25 mouse cellular contexts compared by ENCODE assay signal in genomic region chr5:43047316-43047715, GRCm38 (mm10).
"Had no signal": no experiment of that assay in that cellular context is flagged by ENCODE, and none has a peak within 500 bp of the region (broad histone marks: within the 10 kb centered on the region; RNA-seq: fewer than 3 reads in every experiment).

No protein-coding gene starts in this region.

- ATAC-seq: forebrain, embryonic 13.5 days; forebrain, embryonic 14.5 days; forebrain, embryonic 15.5 days; forebrain, embryonic 16.5 days; forebrain, postnatal 0 days had no signal

- H3K4me3 ChIP-seq: embryonic facial prominence, embryonic 10.5 days; embryonic facial prominence, embryonic 12.5 days; embryonic facial prominence, embryonic 13.5 days; embryonic facial prominence, embryonic 15.5 days; erythroblast, embryonic 14.5 days; forebrain, embryonic 10.5 days; forebrain, embryonic 12.5 days; forebrain, embryonic 13.5 days; forebrain, embryonic 15.5 days; gastrocnemius, adult 2 months had no signal

- DNase-seq: cerebellum, adult 8-10 months; cerebellum, adult 9-10 months; cerebellum, adult 9-11 months; cerebellum, postnatal 10 days; cerebellum, postnatal 14 days; cerebellum, postnatal 25 days; cerebellum, postnatal 36 days; embryo, embryonic 11 days; forebrain, postnatal 0 days; gastrocnemius, adult 2 months; gastrocnemius, postnatal 10 days; gastrocnemius, postnatal 14 days; gastrocnemius, postnatal 25 days; gastrocnemius, postnatal 36 days had no signal

- H3K4me2 ChIP-seq: embryonic facial prominence, embryonic 12.5 days; embryonic facial prominence, embryonic 13.5 days; embryonic facial prominence, embryonic 15.5 days; forebrain, embryonic 12.5 days; forebrain, embryonic 13.5 days; forebrain, embryonic 15.5 days had no signal

- H3K4me1 ChIP-seq: embryonic facial prominence, embryonic 10.5 days; embryonic facial prominence, embryonic 12.5 days; embryonic facial prominence, embryonic 13.5 days; embryonic facial prominence, embryonic 15.5 days; forebrain, embryonic 10.5 days; forebrain, embryonic 12.5 days; forebrain, embryonic 13.5 days; forebrain, embryonic 15.5 days had no signal

- H3K9ac ChIP-seq: embryonic facial prominence, embryonic 12.5 days; embryonic facial prominence, embryonic 13.5 days; embryonic facial prominence, embryonic 15.5 days; forebrain, embryonic 12.5 days; forebrain, embryonic 13.5 days; forebrain, embryonic 15.5 days; forebrain, postnatal 0 days had no signal

- H3K27ac ChIP-seq: embryonic facial prominence, embryonic 10.5 days; embryonic facial prominence, embryonic 12.5 days; embryonic facial prominence, embryonic 13.5 days; embryonic facial prominence, embryonic 15.5 days; forebrain, embryonic 10.5 days; forebrain, embryonic 12.5 days; forebrain, embryonic 13.5 days; forebrain, embryonic 15.5 days had no signal

- H3K36me3 ChIP-seq: embryonic facial prominence, embryonic 10.5 days; embryonic facial prominence, embryonic 12.5 days; embryonic facial prominence, embryonic 13.5 days; embryonic facial prominence, embryonic 15.5 days; forebrain, embryonic 10.5 days; forebrain, embryonic 12.5 days; forebrain, embryonic 15.5 days had no signal

- H3K9me3 ChIP-seq: embryonic facial prominence, embryonic 10.5 days; embryonic facial prominence, embryonic 12.5 days; embryonic facial prominence, embryonic 13.5 days; embryonic facial prominence, embryonic 15.5 days; forebrain, embryonic 10.5 days; forebrain, embryonic 12.5 days; forebrain, embryonic 13.5 days; forebrain, embryonic 15.5 days had no signal

- H3K27me3 ChIP-seq: embryonic facial prominence, embryonic 12.5 days; embryonic facial prominence, embryonic 13.5 days; embryonic facial prominence, embryonic 15.5 days; forebrain, embryonic 12.5 days; forebrain, embryonic 13.5 days; forebrain, embryonic 15.5 days had no signal
